Mouse (Mus musculus) embryo, embryonic 11.5 days (tissue): ENCODE results near the gene C7.

ENCODE experiments used
- DNase-seq: peaks from one replicate; pipeline ENCODE4 v3.0.0-alpha.2; 2012; ENCODE audit warnings: low read depth, low spot score

C7 gene

GRCm38 (mm10) chr15:5002903-5003302 is 60.6 kb downstream of the C7 start:
- no peak for DNase-seq

DNA sequence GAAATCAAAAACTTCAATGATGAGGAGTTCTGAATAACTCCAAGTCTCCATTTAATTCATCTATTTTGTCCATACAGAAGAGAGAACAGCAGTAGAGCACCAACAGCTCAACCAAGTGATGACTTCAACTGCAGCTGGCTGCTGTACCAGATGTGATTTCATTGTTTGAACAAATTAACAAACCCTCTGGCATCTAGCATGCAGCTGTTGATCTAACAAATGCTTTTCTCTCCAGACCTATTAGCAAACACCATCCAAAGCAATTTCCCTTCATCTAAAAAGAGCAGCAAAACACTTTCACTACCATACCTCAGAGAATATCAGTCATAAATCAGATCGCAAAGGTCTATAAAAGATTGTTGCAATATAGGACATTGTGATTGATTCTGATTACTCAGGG is 90.2 kb downstream of the C7 start:
- no peak for DNase-seq
